Mouse (Mus musculus) CH12.LX (cell line): ENCODE measurements around the gene Schip1. TPM values are rescaled to one million over a fixed set of nuclear protein-coding genes. Genes with fewer than 3 reads are reported as not detected.

Experiments
- DNase-seq: peaks from one replicate; pipeline ENCODE4 v3.0.0-alpha.2; 2013; ENCODE audit errors: extremely low read depth
- H3K27ac ChIP-seq: 2 replicates; pipeline ENCODE4 v1.5.1; 2012; ENCODE audit warnings: low read depth, mild to moderate bottlenecking, control low read depth, moderate library complexity; ENCODE audit not compliant: insufficient read depth
- H3K27me3 ChIP-seq: replicated peaks from 2 replicates; pipeline ENCODE3; 2012; ENCODE audit warnings: inconsistent platforms
- H3K36me3 ChIP-seq, 2 experiments: replicated peaks in 1 of 2; 2 replicates each; pipeline versions ENCODE3 to v1.6.1; 2012; ENCODE audit warnings: inconsistent platforms in 1 of 2, low read length in 1 of 2, mild to moderate bottlenecking in 1 of 2, mixed read lengths in 1 of 2, moderate library complexity in 1 of 2; ENCODE audit not compliant: control insufficient read depth in 1 of 2, insufficient read depth in 1 of 2
- H3K4me1 ChIP-seq, 2 experiments: 2 replicates each; pipeline ENCODE4 v1.6.1; 2012; ENCODE audit warnings: inconsistent platforms in 1 of 2, moderate library complexity in 1 of 2; ENCODE audit not compliant: insufficient read depth in 2 of 2, control insufficient read depth in 1 of 2
- H3K4me2 ChIP-seq: 2 replicates; pipeline ENCODE4 v1.6.1; 2012; ENCODE audit warnings: low read depth, mild to moderate bottlenecking, control low read depth; ENCODE audit not compliant: poor library complexity, insufficient read depth, severe bottlenecking
- H3K4me3 ChIP-seq, 3 experiments: fragments of 150-350 bp in 1 of 3; sonication (generic) in 1 of 3; replicated peaks in 1 of 3; 2 replicates each; pipeline versions ENCODE3 to v1.5.1; 2011 to 2012; ENCODE audit warnings: low read depth in 2 of 3, low read length in 2 of 3, mild to moderate bottlenecking in 2 of 3, moderate library complexity in 2 of 3, control low read depth in 1 of 3, improper control_type of control experiment in 1 of 3, inconsistent platforms in 1 of 3, mixed read lengths in 1 of 3; ENCODE audit not compliant: poor library complexity in 1 of 3
- H3K79me2 ChIP-seq: replicated peaks from 2 replicates; pipeline ENCODE4 v1.6.1; 2012; ENCODE audit warnings: mild to moderate bottlenecking, moderate library complexity; ENCODE audit not compliant: control insufficient read depth, poor library complexity, insufficient read depth, severe bottlenecking; ENCODE audit errors: extremely low read depth
- H3K9ac ChIP-seq: 2 replicates; pipeline ENCODE4 v1.6.1; 2012; ENCODE audit warnings: low read depth, mild to moderate bottlenecking, control low read depth, moderate library complexity; ENCODE audit not compliant: insufficient read depth
- H3K9me3 ChIP-seq: replicated peaks from 2 replicates; pipeline ENCODE3; 2012; ENCODE audit warnings: low read length, inconsistent platforms, mixed read lengths
- BHLHE40 ChIP-seq: IDR thresholded peaks from 2 replicates; pipeline ENCODE4 v1.6.1; 2011; ENCODE audit warnings: mild to moderate bottlenecking, low read depth, low read length, improper control_type of control experiment
- CHD2 ChIP-seq: IDR thresholded peaks from 2 replicates; pipeline ENCODE4 v1.6.1; 2011; ENCODE audit warnings: low read length, improper control_type of control experiment
- CTCF ChIP-seq, 2 experiments: IDR thresholded peaks in 1 of 2; conservative IDR thresholded peaks in 1 of 2; 2 replicates each; pipeline ENCODE4 v1.5.1; 2011 to 2012; ENCODE audit warnings: low read depth in 2 of 2, low read length in 2 of 2, improper control_type of control experiment in 1 of 2, inconsistent platforms in 1 of 2, mild to moderate bottlenecking in 1 of 2, moderate library complexity in 1 of 2
- ELF1 ChIP-seq: IDR thresholded peaks from 2 replicates; pipeline ENCODE4 v1.6.1; 2014; ENCODE audit warnings: low read depth, mild to moderate bottlenecking, inconsistent platforms, low read length, improper control_type of control experiment
- ETS1 ChIP-seq: conservative IDR thresholded peaks from 2 replicates; pipeline ENCODE4 v1.6.1; 2012; ENCODE audit warnings: low read depth, mild to moderate bottlenecking, inconsistent platforms, low read length, improper control_type of control experiment, moderate library complexity
- GABPA ChIP-seq: IDR thresholded peaks from 2 replicates; pipeline ENCODE4 v1.6.1; 2012; ENCODE audit warnings: low read depth, low read length, improper control_type of control experiment, inconsistent platforms; ENCODE audit not compliant: insufficient replicate concordance
- IRF4 ChIP-seq: IDR thresholded peaks from 2 replicates; pipeline ENCODE4 v1.6.1; 2014; ENCODE audit warnings: low read depth, mild to moderate bottlenecking, inconsistent platforms, low read length, improper control_type of control experiment
- JUN ChIP-seq: IDR thresholded peaks from 2 replicates; pipeline ENCODE4 v1.6.1; 2011; ENCODE audit warnings: low read depth, mild to moderate bottlenecking, low read length, improper control_type of control experiment, moderate library complexity; ENCODE audit not compliant: insufficient read depth
- KAT2A ChIP-seq: IDR thresholded peaks from 2 replicates; pipeline ENCODE4 v1.6.1; 2012; ENCODE audit warnings: low read length, improper control_type of control experiment, inconsistent platforms; ENCODE audit not compliant: insufficient replicate concordance
- MAFK ChIP-seq: IDR thresholded peaks from 2 replicates; pipeline ENCODE4 v1.6.1; 2011; ENCODE audit warnings: low read length, improper control_type of control experiment; ENCODE audit not compliant: insufficient replicate concordance
- MAX ChIP-seq: IDR thresholded peaks from 2 replicates; pipeline ENCODE4 v1.6.1; 2011; ENCODE audit warnings: low read length, improper control_type of control experiment
- MAZ ChIP-seq: IDR thresholded peaks from 2 replicates; pipeline ENCODE4 v1.6.1; 2012; ENCODE audit warnings: low read depth, mild to moderate bottlenecking, inconsistent platforms, low read length, improper control_type of control experiment, moderate library complexity
- MEF2A ChIP-seq: IDR thresholded peaks from 2 replicates; pipeline ENCODE4 v1.6.1; 2014; ENCODE audit warnings: low read depth, mild to moderate bottlenecking, inconsistent platforms, low read length, improper control_type of control experiment, borderline replicate concordance
- NELFE ChIP-seq: IDR thresholded peaks from 2 replicates; pipeline ENCODE4 v1.6.1; 2011; ENCODE audit warnings: low read depth, low read length, improper control_type of control experiment
- NRF1 ChIP-seq: IDR thresholded peaks from 2 replicates; pipeline ENCODE4 v1.6.1; 2014; ENCODE audit warnings: low read depth, mild to moderate bottlenecking, inconsistent platforms, low read length, improper control_type of control experiment, moderate library complexity
- PAX5 ChIP-seq: IDR thresholded peaks from 2 replicates; pipeline ENCODE4 v1.6.1; 2012; ENCODE audit warnings: low read length, inconsistent platforms, mixed read lengths
- POLR2A ChIP-seq: IDR thresholded peaks from 2 replicates; pipeline ENCODE4 v1.6.1; 2011; ENCODE audit warnings: low read depth, mild to moderate bottlenecking, improper control_type of control experiment, low read length
- RAD21 ChIP-seq: IDR thresholded peaks from 2 replicates; pipeline ENCODE4 v1.6.1; 2011; ENCODE audit warnings: low read depth, mild to moderate bottlenecking, low read length, improper control_type of control experiment, moderate library complexity
- RCOR1 ChIP-seq: conservative IDR thresholded peaks from 2 replicates; pipeline ENCODE4 v1.6.1; 2012; ENCODE audit warnings: low read depth, mild to moderate bottlenecking, inconsistent platforms, low read length, improper control_type of control experiment
- SIN3A ChIP-seq: IDR thresholded peaks from 2 replicates; pipeline ENCODE4 v1.6.1; 2012; ENCODE audit warnings: low read length, improper control_type of control experiment, inconsistent platforms
- SMC3 ChIP-seq: IDR thresholded peaks from 2 replicates; pipeline ENCODE4 v1.6.1; 2011; ENCODE audit warnings: low read depth, low read length, improper control_type of control experiment
- TCF12 ChIP-seq: IDR thresholded peaks from 2 replicates; pipeline ENCODE4 v1.6.1; 2014; ENCODE audit warnings: low read depth, mild to moderate bottlenecking, inconsistent platforms, low read length, improper control_type of control experiment
- UBTF ChIP-seq: IDR thresholded peaks from 2 replicates; pipeline ENCODE4 v1.6.1; 2012; ENCODE audit warnings: low read depth, mild to moderate bottlenecking, inconsistent platforms, low read length, improper control_type of control experiment, moderate library complexity
- USF1 ChIP-seq: IDR thresholded peaks from 2 replicates; pipeline ENCODE4 v1.6.1; 2014; ENCODE audit warnings: low read depth, mild to moderate bottlenecking, inconsistent platforms, low read length, improper control_type of control experiment
- ZC3H11A ChIP-seq: IDR thresholded peaks from 2 replicates; pipeline ENCODE4 v1.6.1; 2012; ENCODE audit warnings: low read depth, mild to moderate bottlenecking, inconsistent platforms, low read length, improper control_type of control experiment
- ZKSCAN1 ChIP-seq: IDR thresholded peaks from 2 replicates; pipeline ENCODE4 v1.6.1; 2012; ENCODE audit warnings: low read depth, inconsistent platforms, low read length, improper control_type of control experiment, borderline replicate concordance
- ZMIZ1 ChIP-seq: IDR thresholded peaks from 2 replicates; pipeline ENCODE4 v1.6.1; 2012; ENCODE audit warnings: low read depth, mild to moderate bottlenecking, inconsistent platforms, low read length, improper control_type of control experiment
- dilution Hi-C: fragments of 300-500 bp; cut with MboI; formaldehyde crosslinking; loops from 2 replicates; pipeline ENCODE4 v1.14.3; 2020; ENCODE audit warnings: low sequenced_read_pairs; ENCODE audit not compliant: extremely low pct_unique_long_range_greater_than_20kb, extremely low pct_ligation_motif_present
- in situ Hi-C: fragments of 300-500 bp; cut with MboI; formaldehyde crosslinking; loops from 3 replicates; pipeline ENCODE4 v1.14.3; 2019; ENCODE audit warnings: low sequenced_read_pairs, low pct_ligation_motif_present, low pct_unique_long_range_greater_than_20kb, mixed read lengths
- polyA plus RNA-seq: library from polyadenylated mRNA; unstranded; fragments of >175 nt; gene quantifications from 2 replicates; pipeline ENCODE4 v1.2.1, GENCODE M21; 2012; ENCODE audit warnings: low read depth; ENCODE audit not compliant: insufficient read length
- total RNA-seq, 2 experiments: library from RNA; depleted of rRNA; stranded (reverse); fragments of 300-350 nt in 1 of 2; fragments of >200 nt in 1 of 2; gene quantifications; 2 replicates each; pipeline ENCODE4 v1.2.3; 2012 to 2014

The Schip1 gene
- total and polyA plus RNA-seq, 3 experiments = 0.25 to 0.36 TPM; not detected in 1

DNA sequence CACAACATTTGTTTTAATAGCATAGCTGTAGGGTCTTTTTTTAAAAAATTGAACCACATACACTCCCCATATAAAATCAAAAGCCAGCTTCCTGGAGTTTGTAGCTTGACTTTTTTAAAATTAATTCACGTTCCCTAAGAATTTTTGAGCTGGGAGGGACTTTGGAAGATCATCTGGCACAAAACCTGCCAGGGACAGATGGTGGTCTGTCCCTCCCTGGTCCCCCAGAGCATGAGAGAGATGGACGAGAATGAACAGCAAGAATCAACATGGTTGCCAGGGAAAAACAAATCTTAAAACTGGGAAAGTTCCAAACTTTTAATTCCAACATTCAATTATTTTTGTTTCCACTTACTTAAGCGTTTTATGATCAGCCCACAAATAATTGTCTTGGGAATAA lies 334.1 kb downstream of the Schip1 start:
- in situ Hi-C loops (no loop called here), dilution Hi-C loops (no loop called here)
- Histone ChIP-seq H3K36me3 (no peaks in the 10 kb centered on the region), H3K4me3 (no peak overlapping the region), H3K4me1 (no peaks in the 10 kb centered on the region), H3K9me3 (no peaks in the 10 kb centered on the region), H3K79me2 (no peaks in the 10 kb centered on the region), H3K27me3 (no peaks in the 10 kb centered on the region), H3K9ac (no peak overlapping the region), H3K4me2 (no peak overlapping the region), H3K27ac (no peak overlapping the region)
- TF ChIP-seq POLR2A (no peak), JUN (no peak), MAX (no peak), ELF1 (no peak), ETS1 (no peak), PAX5 (no peak), TCF12 (no peak), UBTF (no peak), RCOR1 (no peak), NRF1 (no peak), ZC3H11A (no peak), IRF4 (no peak), KAT2A (no peak), MEF2A (no peak), SIN3A (no peak), ZKSCAN1 (no peak), NELFE (no peak), SMC3 (no peak)
- no peak for DNase-seq

DNA sequence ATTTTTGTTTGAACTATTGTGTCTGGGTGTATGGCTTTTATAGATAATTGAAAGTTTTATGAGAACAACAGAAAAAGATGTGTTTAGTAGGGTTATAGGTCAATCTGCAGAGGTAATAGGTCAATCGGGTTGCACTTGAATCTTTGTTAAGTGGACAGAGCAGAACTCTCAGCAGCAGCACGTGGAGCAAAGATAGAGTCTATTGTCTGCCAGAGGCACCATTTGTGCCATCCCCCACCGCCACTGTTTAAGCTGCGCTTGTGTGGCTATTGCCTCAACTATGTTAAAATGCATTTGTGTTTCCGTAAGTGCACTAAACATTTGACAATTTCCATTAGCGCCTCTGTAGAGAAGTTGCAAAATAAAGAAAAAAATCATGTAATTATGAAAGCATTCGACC lies 335.5 kb downstream of the Schip1 start:
- dilution Hi-C loops = no loop called here
- TF ChIP-seq NRF1 (no peak), GABPA (no peak), CTCF (conservative IDR thresholded peaks at IDR 0.05 in 1 of 2, IDR thresholded peaks at IDR 0.05 in 1 of 2; ENCODE audit: low read depth in 2 of 2, low read length in 2 of 2) (no peak), SIN3A (no peak), IRF4 (no peak), ZMIZ1 (no peak), BHLHE40 (no peak), ELF1 (no peak), KAT2A (no peak), SMC3 (no peak), MAFK (no peak), USF1 (no peak), RAD21 (no peak), CHD2 (no peak), MAZ (no peak)
- Histone ChIP-seq H3K79me2 (no peaks in the 10 kb centered on the region), H3K4me2 (no peak overlapping the region), H3K4me1 (no peaks in the 10 kb centered on the region), H3K4me3 (no peak overlapping the region), H3K9me3 (no peaks in the 10 kb centered on the region), H3K27ac (no peak overlapping the region), H3K36me3 (no peaks in the 10 kb centered on the region), H3K9ac (no peak overlapping the region), H3K27me3 (no peaks in the 10 kb centered on the region)
- no peak for DNase-seq
- in situ Hi-C loops = no loop called here
